Mouse (Mus musculus): ENCODE measurements around the gene Cacna1d.

- no peak for TF ChIP-seq POLR2A (IDR thresholded peaks at IDR 0.05; ENCODE audit: low read depth, low read length)
- no peak for TF ChIP-seq MXI1 (IDR thresholded peaks at IDR 0.05; ENCODE audit: low read depth, low read length)
- no peak for TF ChIP-seq CTCF (conservative IDR thresholded peaks at IDR 0.05 in 1 of 2, IDR thresholded peaks at IDR 0.05 in 1 of 2; ENCODE audit: low read depth in 2 of 2, low read length in 2 of 2)
- TF ChIP-seq EP300 (IDR thresholded peaks at IDR 0.05; ENCODE audit: low read length): no peak
- TF ChIP-seq ELF1 (IDR thresholded peaks at IDR 0.05; ENCODE audit: low read depth, low read length): no peak
- no peak for TF ChIP-seq ZC3H11A (IDR thresholded peaks at IDR 0.05; ENCODE audit: low read depth, low read length)
- TF ChIP-seq CHD2 (IDR thresholded peaks at IDR 0.05; ENCODE audit: low read length): no peak
- TF ChIP-seq TCF12 (IDR thresholded peaks at IDR 0.05; ENCODE audit: low read depth, low read length): no peak
- TF ChIP-seq ZMIZ1 (IDR thresholded peaks at IDR 0.05; ENCODE audit: low read depth, low read length): no peak
- no peak for TF ChIP-seq NRF1 (IDR thresholded peaks at IDR 0.05; ENCODE audit: low read depth, low read length)
- no peak for TF ChIP-seq HCFC1 (IDR thresholded peaks at IDR 0.05; ENCODE audit: low read depth, low read length)
- no peak for TF ChIP-seq MAZ (IDR thresholded peaks at IDR 0.05; ENCODE audit: low read depth, low read length)
These were observed 398.8 kb downstream of the Cacna1d start for GRCm38 (mm10) chr14:30092426-30092825.

Measured in CH12.LX (cell line).